Mouse (Mus musculus) hindbrain, embryonic 10.5 days (tissue): Measurements from ENCODE around the gene Afmid. TPM values are rescaled to one million over a fixed set of nuclear protein-coding genes. Genes with fewer than 3 reads are reported as not detected.

Experiments
- DNase-seq: peaks from one replicate; pipeline ENCODE4 v3.0.0-alpha.2; 2017; ENCODE audit warnings: low spot score
- H3K27ac ChIP-seq: fragments of 300-500 bp; sonication (generic); 2 replicates; pipeline ENCODE4 v1.5.1; 2016; ENCODE audit warnings: mild to moderate bottlenecking, moderate library complexity
- H3K27me3 ChIP-seq: fragments of 300-500 bp; sonication (generic); 2 replicates; pipeline ENCODE4 v1.6.1; 2016; ENCODE audit warnings: mild to moderate bottlenecking; ENCODE audit not compliant: poor library complexity, insufficient read depth, severe bottlenecking
- H3K36me3 ChIP-seq: fragments of 300-500 bp; sonication (generic); 2 replicates; pipeline ENCODE4 v1.6.1; 2016; ENCODE audit warnings: mild to moderate bottlenecking, moderate library complexity
- H3K4me1 ChIP-seq: fragments of 300-500 bp; sonication (generic); replicated peaks from 2 replicates; pipeline ENCODE4 v1.6.1; 2016; ENCODE audit warnings: mild to moderate bottlenecking
- H3K4me3 ChIP-seq: fragments of 300-500 bp; sonication (generic); 2 replicates; pipeline ENCODE4 v1.5.1; 2016; ENCODE audit warnings: mild to moderate bottlenecking, moderate library complexity
- H3K9me3 ChIP-seq: fragments of 300-500 bp; sonication (generic); 2 replicates; pipeline ENCODE4 v1.6.1; 2016; ENCODE audit warnings: mild to moderate bottlenecking, moderate library complexity
- WGBS: fragments of 180-500 bp; shearing (Covaris S2); methylation state at CpG from one replicate; pipeline ENCODE4 v1.1.7; 2016; 5-methylcytosine and 5-hydroxymethylcytosine counted together
- polyA plus RNA-seq: library from polyadenylated mRNA; unstranded; fragments of >200 nt; fragmentation: Nextera tagmentation; extraction: Ambion mirVana; gene quantifications from 2 replicates; pipeline ENCODE4 v1.2.1, GENCODE M21; 2016

Afmid gene
- polyA plus RNA-seq, 1 experiment from 2014 or later: 3.8 TPM

DNA sequence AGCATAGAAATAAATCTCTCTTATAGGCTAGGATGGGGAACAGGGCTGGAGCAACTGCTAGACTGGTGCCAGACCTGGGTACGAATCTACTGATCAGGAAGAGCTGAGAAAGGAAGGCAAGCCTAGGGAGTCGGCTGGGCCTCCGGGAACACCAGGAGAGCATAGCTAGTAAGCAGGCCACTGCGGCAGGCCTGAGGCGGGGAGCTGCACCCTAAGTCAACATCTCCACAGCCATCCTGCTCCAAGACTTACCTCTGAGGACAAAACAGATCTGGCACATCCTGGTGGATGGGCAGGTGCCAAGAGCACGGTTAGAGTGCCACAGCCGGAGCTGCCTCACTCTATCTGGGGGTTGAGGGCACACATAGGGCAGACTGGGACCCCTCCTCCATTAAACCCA, 5.6 kb upstream of the Afmid start:
- Histone ChIP-seq H3K4me3 (no peak overlapping the region), H3K27ac (no peak overlapping the region), H3K4me1 (peaks cover 38% of the 10 kb centered on the region), H3K9me3 (no peaks in the 10 kb centered on the region), H3K36me3 (peaks cover 90% of the 10 kb centered on the region), H3K27me3 (no peaks in the 10 kb centered on the region)
- DNase-seq: no peak
- WGBS: 95% methylated on average over 7 of the region's 7 CpGs

DNA sequence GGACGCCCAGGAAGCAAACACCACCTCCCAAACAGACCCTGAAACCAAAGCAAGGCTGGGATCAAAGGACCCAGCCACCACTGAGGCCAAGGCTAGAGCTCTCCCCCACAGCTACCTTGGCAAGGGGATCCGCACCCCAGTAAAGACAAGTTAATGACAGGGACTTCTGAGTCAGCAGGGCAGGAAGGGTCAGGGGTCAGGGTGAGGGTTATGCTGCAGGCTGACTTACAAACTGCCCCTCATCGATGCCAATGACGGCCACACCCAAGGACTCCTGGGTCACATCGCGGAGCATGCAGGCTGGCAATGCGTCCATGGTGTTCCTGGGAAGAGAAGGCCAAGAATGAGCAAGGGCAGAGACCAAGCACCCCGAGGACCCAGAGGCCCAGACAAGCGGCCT, 3.9 kb upstream of the Afmid start:
- no peak for DNase-seq
- Histone ChIP-seq H3K4me1 (peaks cover 55% of the 10 kb centered on the region), H3K27me3 (no peaks in the 10 kb centered on the region), H3K36me3 (peaks cover 73% of the 10 kb centered on the region), H3K9me3 (no peaks in the 10 kb centered on the region), H3K27ac (no peak overlapping the region), H3K4me3 (no peak overlapping the region)
- 91% methylated on average over 9 of the region's 9 CpGs for WGBS

DNA sequence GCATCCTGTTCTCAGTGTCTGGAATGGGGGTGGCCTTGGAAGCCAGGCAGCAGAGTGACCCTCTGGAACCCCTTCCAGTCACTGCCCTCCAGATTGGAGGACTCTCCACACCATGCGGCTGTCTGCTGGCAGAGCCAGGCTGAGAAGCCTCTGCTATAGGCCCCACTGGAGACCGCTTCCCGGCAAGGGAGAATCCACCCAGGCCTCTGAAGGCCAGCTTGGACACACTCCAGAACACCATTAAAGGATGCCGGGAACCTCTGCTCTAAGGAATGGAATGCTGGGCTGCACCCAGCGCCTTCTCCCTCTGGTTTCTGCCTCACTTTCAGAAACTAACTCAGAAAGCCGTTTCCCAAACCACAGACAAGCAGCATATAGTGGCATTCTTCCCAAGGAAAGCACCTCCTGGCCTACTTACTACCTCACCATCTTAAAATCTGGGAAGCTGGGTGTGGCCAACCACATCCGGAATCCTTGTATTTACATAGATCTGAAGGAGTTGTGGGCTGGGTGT, 2.9 kb upstream of the Afmid start:
- 95% methylated on average over 7 of the region's 7 CpGs for WGBS
- H3K27me3 ChIP-seq: no peaks in the 10 kb centered on the region
- DNase-seq: no peak
- H3K9me3 ChIP-seq: no peaks in the 10 kb centered on the region
- H3K4me1 ChIP-seq: peaks cover 61% of the 10 kb centered on the region
- H3K4me3 ChIP-seq: no peak overlapping the region
- H3K27ac ChIP-seq: no peak overlapping the region
- H3K36me3 ChIP-seq: peaks cover 64% of the 10 kb centered on the region

DNA sequence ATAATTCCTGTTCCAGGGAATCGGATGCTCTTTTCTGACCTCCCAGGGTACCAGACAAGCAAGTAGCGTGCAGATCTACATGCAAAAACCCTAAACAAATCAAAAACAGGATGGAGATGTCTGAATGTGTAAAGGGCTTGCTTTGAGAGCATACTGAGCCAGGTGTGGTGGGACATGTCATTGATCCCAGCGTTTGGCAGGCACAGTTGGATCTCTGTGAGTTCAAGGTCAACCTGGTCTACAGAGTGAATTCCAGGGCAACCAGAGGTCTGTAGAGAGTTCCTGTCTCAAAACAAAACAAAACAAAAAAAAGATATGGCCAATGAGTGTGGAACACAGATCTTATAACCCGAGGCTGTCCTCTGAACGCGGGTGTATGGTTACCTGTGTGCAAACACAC, 2.3 kb upstream of the Afmid start:
- 91% methylated on average over 6 of the region's 6 CpGs for WGBS
- Histone ChIP-seq H3K4me1 (peaks cover 65% of the 10 kb centered on the region), H3K9me3 (no peaks in the 10 kb centered on the region), H3K27me3 (no peaks in the 10 kb centered on the region), H3K27ac (no peak overlapping the region), H3K36me3 (peaks cover 58% of the 10 kb centered on the region), H3K4me3 (no peak overlapping the region)
- no peak for DNase-seq

DNA sequence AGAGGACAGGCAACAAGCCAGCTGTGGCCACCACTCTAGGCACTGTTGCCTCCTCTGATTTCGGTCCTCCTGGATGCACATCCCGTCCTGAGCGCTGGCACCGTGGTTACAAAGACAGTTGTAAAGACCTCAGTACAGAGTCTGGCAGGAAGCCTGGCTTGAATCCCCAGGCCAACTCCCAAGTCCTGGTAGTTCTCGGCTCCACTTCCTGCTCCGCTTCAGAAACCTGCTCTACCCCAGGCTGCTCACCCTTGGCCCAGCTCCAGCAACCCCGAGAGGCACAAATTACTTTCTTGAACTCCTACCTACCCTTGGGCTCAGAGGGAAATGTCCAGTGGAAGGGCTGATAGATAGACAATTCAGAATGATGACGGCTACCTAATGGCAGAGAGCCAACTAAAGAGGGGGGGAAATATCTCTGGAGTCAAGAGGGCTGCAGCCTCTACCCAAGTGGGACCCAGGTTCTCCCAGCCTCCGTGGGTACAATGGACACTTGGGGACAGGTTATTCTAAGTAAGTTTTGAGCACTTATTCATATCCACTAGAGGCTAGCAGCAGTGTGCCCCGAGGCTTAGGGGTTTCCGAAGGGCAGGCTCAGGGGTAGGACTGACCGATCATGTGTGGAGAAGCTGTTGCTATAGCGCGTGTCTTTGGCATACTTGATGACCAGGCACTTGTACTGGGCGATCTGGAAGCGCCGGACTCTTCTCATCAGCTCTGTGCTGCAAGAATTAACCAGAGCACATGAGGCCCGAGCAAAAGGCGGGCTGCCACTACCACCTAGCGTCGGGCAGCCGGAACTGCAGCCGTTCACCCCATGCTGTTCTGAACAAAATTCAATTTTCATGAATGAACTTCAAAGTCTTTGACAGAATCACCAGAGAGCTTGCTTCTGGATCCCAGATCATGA, 1.4 kb upstream of the Afmid start:
- peak overlapping the region; percentile 95 for H3K27ac ChIP-seq
- H3K36me3 ChIP-seq: peaks cover 49% of the 10 kb centered on the region
- H3K4me3 ChIP-seq: peak overlapping the region; percentile 73
- H3K9me3 ChIP-seq: no peaks in the 10 kb centered on the region
- DNase-seq: peak; percentile 87
- 31% methylated on average over 23 of the region's 23 CpGs for WGBS
- H3K27me3 ChIP-seq: no peaks in the 10 kb centered on the region
- H3K4me1 ChIP-seq: peaks cover 67% of the 10 kb centered on the region

GRCm38 (mm10) chr11:117826164-117826563, 440 bp downstream of the Afmid start:
- Histone ChIP-seq H3K9me3 (no peaks in the 10 kb centered on the region), H3K36me3 (peaks cover 30% of the 10 kb centered on the region), H3K27me3 (no peaks in the 10 kb centered on the region), H3K4me1 (peaks cover 64% of the 10 kb centered on the region), H3K4me3 (peak overlapping the region; percentile 73), H3K27ac (peak overlapping the region; percentile 95)
- 12% methylated on average over 5 of the region's 5 CpGs for WGBS
- no peak for DNase-seq

- peak overlapping the region; percentile 73; the same call in 1 of the 2 replicates for H3K4me3 ChIP-seq
- WGBS: 77% methylated on average over 8 of the region's 8 CpGs
- DNase-seq: no peak
Observed at GRCm38 (mm10) chr11:117826916-117827315, 1.2 kb downstream of the Afmid start.

DNA sequence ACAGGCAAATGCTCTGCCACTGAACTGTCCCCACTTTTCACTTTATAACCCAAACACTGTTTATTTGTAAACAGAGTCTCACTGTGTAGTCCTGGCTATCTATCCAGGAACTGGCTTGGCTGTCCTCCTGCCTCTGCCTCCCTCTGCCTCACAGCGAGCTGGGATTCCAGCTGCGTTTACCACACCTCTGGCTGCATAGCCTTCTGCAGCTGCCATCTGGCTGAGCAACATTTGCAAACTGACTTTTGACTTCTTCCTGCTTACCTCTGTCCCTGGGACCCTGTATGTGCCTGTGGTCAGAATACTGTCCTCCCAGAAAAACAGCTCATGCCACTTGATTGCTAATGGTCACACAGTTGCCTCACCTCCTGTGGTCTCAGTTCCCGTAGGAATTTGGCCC, 1.7 kb downstream of the Afmid start:
- Histone ChIP-seq H3K27ac (no peak overlapping the region), H3K27me3 (no peaks in the 10 kb centered on the region)
- WGBS: 63% methylated on average over 3 of the region's 3 CpGs

More at GRCm38 (mm10) chr11:117826916-117827315, 1.2 kb downstream of the Afmid start:
- H3K27ac ChIP-seq: no peak overlapping the region
- H3K9me3 ChIP-seq: no peaks in the 10 kb centered on the region
- peaks cover 23% of the 10 kb centered on the region for H3K36me3 ChIP-seq
- no peaks in the 10 kb centered on the region for H3K27me3 ChIP-seq
- peaks cover 62% of the 10 kb centered on the region for H3K4me1 ChIP-seq

DNA sequence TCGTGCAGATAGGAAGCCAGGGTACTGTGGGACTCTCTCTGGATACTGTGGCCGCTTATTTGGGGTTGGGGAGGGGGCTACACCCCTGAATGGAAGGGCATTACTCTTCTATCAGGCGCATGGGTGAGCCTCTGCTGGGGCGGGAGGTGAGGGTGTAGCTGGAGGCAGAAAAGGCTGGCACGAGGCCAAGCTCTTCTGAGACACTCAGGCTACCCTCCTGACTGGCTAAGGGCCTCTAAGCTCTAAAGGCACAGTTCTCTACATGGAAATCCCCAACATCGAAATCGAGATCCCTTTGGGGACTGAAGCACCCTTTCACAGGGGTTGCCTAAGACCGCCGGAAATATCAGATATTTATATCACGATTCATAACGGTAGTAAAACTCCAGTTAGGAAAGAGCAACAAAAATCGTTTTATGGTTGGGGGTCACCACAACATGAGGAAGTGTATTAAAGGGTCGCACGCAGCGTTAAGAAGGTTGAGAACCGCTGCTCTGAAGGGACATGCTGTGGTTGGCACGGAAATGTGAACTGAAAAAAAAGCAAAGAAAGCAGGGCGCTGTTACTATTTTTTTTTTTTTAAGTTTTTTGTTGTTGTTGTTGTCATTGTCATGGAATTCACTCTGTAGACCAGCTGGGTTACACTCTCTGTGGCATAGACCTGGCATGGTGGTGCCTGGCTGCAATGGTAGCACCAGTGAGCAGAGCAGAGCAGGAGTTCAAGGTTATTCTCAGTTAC, 2.6 kb downstream of the Afmid start:
- DNase-seq: no peak
- Histone ChIP-seq H3K4me3 (no peak overlapping the region), H3K9me3 (no peaks in the 10 kb centered on the region), H3K4me1 (peaks cover 65% of the 10 kb centered on the region), H3K27me3 (no peaks in the 10 kb centered on the region), H3K27ac (0 out of 2 replicates have a peak overlapping the region, but pooled peaks have one; percentile 13), H3K36me3 (peaks cover 9% of the 10 kb centered on the region)
- 90% methylated on average over 18 of the region's 18 CpGs for WGBS

More for the DNA sequence above, 1.7 kb downstream of the Afmid start:
- Histone ChIP-seq H3K36me3 (peaks cover 18% of the 10 kb centered on the region), H3K4me3 (no peak overlapping the region), H3K4me1 (peaks cover 66% of the 10 kb centered on the region), H3K9me3 (no peaks in the 10 kb centered on the region)
- DNase-seq: no peak

- Histone ChIP-seq H3K4me1 (peaks cover 61% of the 10 kb centered on the region), H3K36me3 (peaks cover 1% of the 10 kb centered on the region), H3K9me3 (no peaks in the 10 kb centered on the region), H3K4me3 (no peak overlapping the region), H3K27me3 (no peaks in the 10 kb centered on the region), H3K27ac (peak overlapping the region; percentile 13)
- no peak for DNase-seq
- 63% methylated on average over 9 of the region's 9 CpGs for WGBS
Observed at GRCm38 (mm10) chr11:117828888-117829604, 3.3 kb downstream of the Afmid start.

DNA sequence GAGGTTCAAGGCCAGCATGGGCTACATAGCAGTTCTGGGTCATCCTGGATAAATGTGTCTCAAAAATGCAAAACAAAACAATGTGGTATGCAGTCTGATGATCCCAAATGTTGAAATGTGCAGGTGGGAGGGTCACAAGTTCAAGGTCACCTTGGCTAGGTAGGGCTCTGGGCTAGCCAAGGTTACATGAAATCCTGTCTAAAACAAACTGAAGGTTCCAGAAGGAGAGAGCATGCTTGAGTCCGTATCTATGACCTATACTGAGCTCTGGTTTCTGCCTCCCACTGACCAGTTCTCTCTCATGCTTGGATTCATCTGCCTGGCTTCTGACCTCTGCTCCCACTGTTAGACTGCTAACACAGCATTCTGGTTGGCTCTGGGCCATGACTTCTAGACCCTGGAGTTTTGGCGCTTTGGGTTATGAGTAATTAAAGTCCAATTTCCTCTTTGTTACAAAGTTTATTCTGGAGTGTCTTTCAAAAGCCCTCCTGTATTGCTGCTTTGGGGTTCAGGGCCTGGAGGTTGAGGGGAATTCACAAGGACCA, 4.0 kb downstream of the Afmid start:
- Histone ChIP-seq H3K27ac (no peak overlapping the region), H3K4me3 (no peak overlapping the region), H3K36me3 (no peaks in the 10 kb centered on the region), H3K27me3 (no peaks in the 10 kb centered on the region), H3K4me1 (peaks cover 56% of the 10 kb centered on the region), H3K9me3 (no peaks in the 10 kb centered on the region)
- DNase-seq: no peak
- 82% methylated on average over 2 of the region's 2 CpGs for WGBS

DNA sequence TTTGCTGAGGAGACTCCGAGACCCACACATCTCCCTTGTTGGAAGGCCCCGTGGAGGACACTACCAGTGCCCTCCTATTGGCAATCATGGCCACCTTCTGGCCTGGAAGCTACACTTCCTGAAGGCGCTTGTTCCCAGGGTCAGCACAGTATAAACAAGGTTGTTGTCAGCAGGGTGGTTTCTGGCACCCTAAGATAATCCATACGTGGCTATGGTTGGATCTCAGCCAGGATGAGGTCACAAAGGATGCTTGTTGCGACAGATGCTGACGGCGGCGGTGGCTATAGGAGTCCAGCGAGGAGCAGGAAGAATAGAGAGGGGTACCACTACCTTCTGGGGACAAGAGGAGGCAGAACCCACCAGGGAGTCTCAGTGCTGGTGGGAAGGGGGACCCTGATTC, 4.7 kb downstream of the Afmid start:
- H3K36me3 ChIP-seq: no peaks in the 10 kb centered on the region
- WGBS: 85% methylated on average over 9 of the region's 9 CpGs
- no peak overlapping the region for H3K27ac ChIP-seq
- DNase-seq: no peak
- H3K9me3 ChIP-seq: no peaks in the 10 kb centered on the region
- H3K27me3 ChIP-seq: no peaks in the 10 kb centered on the region
- H3K4me1 ChIP-seq: peaks cover 49% of the 10 kb centered on the region
- H3K4me3 ChIP-seq: no peak overlapping the region
